Mouse (Mus musculus) E14TG2a.4 (cell line): ENCODE measurements around the gene Ndufaf8.

Experiments
- CTCF ChIP-seq: conservative IDR thresholded peaks from 2 replicates; pipeline ENCODE4 v1.5.1; 2014; ENCODE audit warnings: low read length
- NANOG ChIP-seq: IDR thresholded peaks from 2 replicates; pipeline ENCODE4 v1.6.1; 2014; ENCODE audit warnings: borderline replicate concordance, low read length, mixed read lengths
- POU5F1 ChIP-seq: IDR thresholded peaks from 2 replicates; pipeline ENCODE4 v1.6.1; 2014; ENCODE audit warnings: low read length, borderline replicate concordance

DNA sequence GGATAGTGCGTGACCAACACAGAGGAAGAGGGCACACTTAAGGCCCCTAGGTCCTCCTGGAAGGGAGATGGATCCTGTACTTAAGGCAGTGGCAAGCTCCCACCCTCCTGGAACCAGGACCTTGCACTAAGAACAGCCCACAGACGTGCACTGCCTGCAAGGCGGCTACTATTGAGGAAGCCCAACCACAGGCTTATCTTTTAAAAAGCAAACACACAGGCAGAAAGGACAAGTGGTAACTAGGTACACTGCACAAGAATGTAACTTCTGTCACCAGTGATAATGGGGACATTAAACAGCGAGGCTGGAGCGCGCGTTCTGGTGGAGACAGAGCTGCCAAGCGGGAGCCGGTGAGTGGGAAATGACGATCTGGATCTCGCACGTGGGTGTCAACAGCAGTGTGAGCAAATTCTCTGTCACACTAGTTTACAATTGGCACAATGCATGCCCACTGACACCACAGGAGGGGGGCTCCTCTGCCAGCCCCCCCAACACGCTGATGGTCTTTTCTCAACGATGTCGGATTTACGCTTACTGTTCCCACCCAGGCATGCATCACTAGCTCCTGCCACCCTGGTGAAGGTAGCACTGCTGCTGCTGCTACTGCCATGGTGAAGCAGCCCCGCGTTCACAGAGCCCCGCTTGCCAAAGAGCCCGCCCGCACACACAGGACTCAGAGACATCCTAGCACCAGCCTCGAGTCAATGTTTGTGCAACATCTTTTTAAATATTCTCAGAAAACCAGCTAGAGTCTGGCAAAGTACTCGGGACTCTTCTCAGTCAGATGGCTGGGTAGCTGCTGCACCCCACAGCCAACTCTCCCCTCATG is 38.3 kb downstream of the Ndufaf8 start:
- TF ChIP-seq CTCF (no peak), NANOG (no peak), POU5F1 (no peak)
